Mouse (Mus musculus) E14TG2a.4 (cell line): ENCODE results near the gene Ndufa11.
A peak's percentile ranks its signal among the peaks of the same experiment; 100 is the strongest.

ENCODE experiments used
- H3K27me3 ChIP-seq: 2 replicates; pipeline ENCODE4 v1.6.1; 2014; ENCODE audit warnings: low read length, control low read depth; ENCODE audit not compliant: insufficient read depth
- H3K36me3 ChIP-seq: 2 replicates; pipeline ENCODE4 v1.6.1; 2014; ENCODE audit warnings: low read length, control low read depth; ENCODE audit not compliant: insufficient read depth
- H3K4me1 ChIP-seq: replicated peaks from 2 replicates; pipeline ENCODE4 v1.6.1; 2014; ENCODE audit warnings: low read depth, low read length, control low read depth
- H3K4me3 ChIP-seq: replicated peaks from 2 replicates; pipeline ENCODE4 v1.5.1; 2014; ENCODE audit warnings: mild to moderate bottlenecking, low read length
- H3K9me3 ChIP-seq: 2 replicates; pipeline ENCODE4 v1.6.1; 2014; ENCODE audit warnings: low read length, control low read depth
- CTCF ChIP-seq: conservative IDR thresholded peaks from 2 replicates; pipeline ENCODE4 v1.5.1; 2014; ENCODE audit warnings: low read length
- NANOG ChIP-seq: IDR thresholded peaks from 2 replicates; pipeline ENCODE4 v1.6.1; 2014; ENCODE audit warnings: borderline replicate concordance, low read length, mixed read lengths
- POU5F1 ChIP-seq: IDR thresholded peaks from 2 replicates; pipeline ENCODE4 v1.6.1; 2014; ENCODE audit warnings: low read length, borderline replicate concordance

The Ndufa11 gene

DNA sequence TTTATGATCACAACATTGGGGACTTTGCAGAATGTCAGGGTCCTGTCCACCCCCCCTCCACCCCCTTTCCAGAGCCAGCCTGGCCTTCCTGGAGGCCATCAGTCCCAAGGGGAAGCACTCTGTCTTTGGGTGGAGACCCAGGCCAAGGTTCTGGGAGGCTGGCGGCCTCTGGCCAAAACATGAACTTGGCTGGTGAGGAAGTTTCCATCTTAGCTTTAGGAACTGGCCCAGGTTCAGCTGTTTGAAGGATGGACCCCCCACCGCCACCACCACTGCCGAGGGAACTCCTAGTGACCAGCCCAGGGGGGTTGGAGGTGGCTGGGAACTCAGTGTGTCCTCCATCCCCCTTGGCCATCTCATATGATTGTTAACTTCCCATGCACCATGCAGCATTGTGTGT is 43.5 kb downstream of the Ndufa11 start:
- Histone ChIP-seq H3K36me3 (peaks cover 4% of the 10 kb centered on the region; the same call in 1 of the 2 replicates), H3K27me3 (peaks cover 12% of the 10 kb centered on the region), H3K4me1 (peaks cover 57% of the 10 kb centered on the region), H3K9me3 (no peaks in the 10 kb centered on the region), H3K4me3 (no peak overlapping the region)
- TF ChIP-seq CTCF (no peak), POU5F1 (no peak), NANOG (no peak)

DNA sequence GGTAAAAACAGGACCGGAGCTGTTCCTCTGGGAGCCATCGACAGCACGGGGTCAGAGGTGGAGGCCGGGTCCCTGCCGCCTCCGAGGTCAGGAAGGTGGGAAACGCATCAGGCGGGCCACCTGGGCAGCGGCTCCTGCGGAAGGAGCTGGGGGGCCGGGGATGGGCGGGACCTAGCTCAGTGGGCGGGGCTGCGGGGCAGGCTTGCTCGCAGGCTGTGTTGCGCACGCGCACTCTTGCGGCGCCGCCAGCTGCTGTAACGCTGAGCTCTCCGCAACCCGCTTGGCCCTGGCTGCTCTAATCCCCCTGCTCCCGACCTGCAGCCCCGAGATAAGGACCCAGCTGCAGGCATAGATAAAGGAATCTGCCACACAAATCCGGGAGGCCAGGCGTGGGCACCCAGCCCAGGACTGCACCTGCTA is 44.4 kb downstream of the Ndufa11 start:
- Histone ChIP-seq H3K36me3 (peaks cover 13% of the 10 kb centered on the region), H3K4me1 (peaks cover 57% of the 10 kb centered on the region), H3K27me3 (peaks cover 4% of the 10 kb centered on the region), H3K4me3 (peak overlapping the region; percentile 75), H3K9me3 (no peaks in the 10 kb centered on the region)
- TF ChIP-seq POU5F1 (no peak), CTCF (no peak), NANOG (no peak)

DNA sequence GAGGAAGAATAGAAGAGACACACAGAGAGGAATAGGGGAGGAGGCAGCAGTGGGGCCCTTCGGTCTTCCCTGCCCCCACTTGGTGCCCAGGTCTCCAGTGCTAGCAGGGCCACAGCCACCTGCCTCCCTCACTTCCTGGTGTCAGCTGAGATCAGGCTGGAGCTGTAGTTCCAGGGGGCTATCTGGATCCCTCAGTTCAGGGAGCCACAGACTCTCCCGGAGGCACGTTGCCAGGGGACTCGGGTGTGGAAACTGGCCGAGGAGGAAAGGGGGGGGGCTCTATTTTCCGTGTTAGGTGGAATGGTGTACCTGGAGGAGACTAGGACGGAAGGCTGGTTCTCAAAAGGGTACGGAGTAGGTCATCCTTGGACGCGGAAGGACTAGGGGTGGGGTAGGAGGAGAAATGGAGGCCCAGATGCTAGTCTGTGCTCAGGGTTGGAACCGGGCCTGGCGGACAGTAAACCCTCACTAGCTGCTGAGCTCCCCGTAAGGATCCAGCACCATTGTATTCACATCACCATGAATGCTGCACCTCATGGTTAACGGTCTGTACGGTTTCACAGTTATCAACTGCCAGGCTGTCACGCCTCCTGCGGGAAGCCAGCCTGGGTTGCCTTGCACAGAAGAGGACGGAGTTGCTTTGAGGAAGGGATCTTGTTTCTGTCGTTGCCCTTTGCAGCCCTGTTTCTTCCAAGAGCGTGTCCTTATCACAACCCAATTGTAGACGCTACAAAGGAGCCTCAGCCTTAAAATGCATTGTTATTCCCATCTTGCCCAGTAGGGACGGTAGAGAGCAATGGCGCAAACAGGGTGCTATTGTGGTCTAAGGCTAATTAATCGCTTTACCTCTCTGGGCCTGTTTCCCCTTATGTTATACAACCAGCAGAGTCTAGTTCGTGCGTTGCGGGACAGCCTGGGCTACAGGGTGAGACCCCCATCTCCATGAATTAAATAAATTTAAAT is 45.5 kb downstream of the Ndufa11 start:
- Histone ChIP-seq H3K4me1 (peaks cover 61% of the 10 kb centered on the region), H3K27me3 (peaks cover 2% of the 10 kb centered on the region; the same call in 1 of the 2 replicates), H3K4me3 (peak overlapping the region; percentile 75), H3K9me3 (no peaks in the 10 kb centered on the region), H3K36me3 (peaks cover 22% of the 10 kb centered on the region)
- peak; percentile 100 for TF ChIP-seq CTCF
- TF ChIP-seq NANOG: no peak

DNA sequence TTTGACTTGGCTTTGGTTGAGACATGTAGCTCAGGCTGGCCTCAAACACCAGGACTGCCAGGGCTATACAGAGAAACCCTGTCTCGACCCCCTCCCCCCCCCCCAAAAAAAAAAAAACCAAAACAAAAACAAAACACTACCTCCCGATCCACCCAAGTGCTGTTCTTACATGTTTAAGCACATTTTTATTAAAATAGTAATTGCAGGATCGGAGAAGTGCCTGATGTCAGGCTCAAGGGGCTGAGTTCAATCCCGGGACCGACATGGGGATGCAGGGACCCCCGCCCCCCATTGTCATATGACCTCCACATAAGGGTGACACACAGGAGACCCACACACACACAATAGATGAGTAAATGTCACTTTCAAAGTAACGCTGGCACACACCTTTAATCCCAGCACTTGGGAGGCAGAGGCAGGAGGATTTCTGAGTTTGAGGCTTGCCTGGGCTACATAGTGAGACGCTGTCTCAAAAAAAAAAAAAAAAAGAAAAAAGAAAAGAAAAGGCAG is 46.2 kb downstream of the Ndufa11 start:
- Histone ChIP-seq H3K27me3 (peaks cover 2% of the 10 kb centered on the region; the same call in 1 of the 2 replicates), H3K36me3 (peaks cover 29% of the 10 kb centered on the region), H3K4me1 (peaks cover 64% of the 10 kb centered on the region), H3K9me3 (no peaks in the 10 kb centered on the region), H3K4me3 (peak overlapping the region; percentile 92)
- TF ChIP-seq POU5F1: no peak
- no peak for TF ChIP-seq CTCF
- TF ChIP-seq NANOG: no peak

DNA sequence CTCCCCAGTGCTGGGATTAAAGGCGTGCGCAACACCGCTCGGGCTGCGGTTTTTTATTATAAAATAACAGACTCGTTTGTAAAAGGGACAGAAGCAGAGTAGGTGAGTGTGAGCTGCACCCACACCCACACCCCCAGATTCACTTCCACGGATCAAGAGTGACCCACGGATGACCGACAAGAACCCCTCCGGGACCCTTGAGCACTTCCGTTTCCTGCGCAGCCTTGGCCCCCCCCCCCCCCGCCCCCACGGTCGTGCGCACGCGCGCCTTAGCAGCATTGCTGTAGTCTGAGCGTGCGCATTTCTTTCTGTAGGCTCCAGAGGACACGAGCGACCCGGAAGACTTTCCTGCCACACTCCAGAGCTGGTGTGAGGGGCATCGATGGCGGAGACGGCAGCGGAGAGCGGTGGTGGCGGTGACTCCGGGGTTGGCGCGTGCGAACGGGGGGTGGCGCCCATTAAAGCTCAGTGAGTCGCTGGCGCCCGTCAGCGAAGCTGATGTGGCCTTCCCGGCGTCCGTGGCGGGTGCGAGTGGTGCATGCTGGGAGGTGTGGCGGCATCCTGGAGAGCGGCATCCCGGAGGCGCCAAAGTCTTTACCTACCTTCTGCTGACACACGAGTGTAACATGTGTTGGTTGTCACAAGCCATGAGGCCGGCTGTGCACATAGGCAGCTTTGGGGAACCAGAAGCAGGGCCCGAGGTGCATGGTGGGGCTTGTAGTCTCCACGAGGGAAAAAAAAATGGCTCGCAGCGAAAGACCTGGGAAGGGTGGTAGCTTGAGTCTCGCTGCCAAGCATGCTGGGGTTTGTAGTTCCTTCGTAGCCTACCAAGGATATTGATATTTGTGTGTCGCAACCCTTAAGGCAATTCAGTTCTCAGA is 47.1 kb downstream of the Ndufa11 start, which contains the start of gene Dus3l:
Gene Dus3l, plus strand, starts transcription at position 284 of the 881 bp plus-strand sequence.
- Histone ChIP-seq H3K9me3 (no peaks in the 10 kb centered on the region), H3K36me3 (peaks cover 39% of the 10 kb centered on the region), H3K4me1 (peaks cover 68% of the 10 kb centered on the region), H3K27me3 (peaks cover under 1% of the 10 kb centered on the region; the same call in 1 of the 2 replicates), H3K4me3 (peak within 1 kb of the TSS; percentile 92)
- TF ChIP-seq CTCF (no peak), NANOG (no peak), POU5F1 (no peak)

DNA sequence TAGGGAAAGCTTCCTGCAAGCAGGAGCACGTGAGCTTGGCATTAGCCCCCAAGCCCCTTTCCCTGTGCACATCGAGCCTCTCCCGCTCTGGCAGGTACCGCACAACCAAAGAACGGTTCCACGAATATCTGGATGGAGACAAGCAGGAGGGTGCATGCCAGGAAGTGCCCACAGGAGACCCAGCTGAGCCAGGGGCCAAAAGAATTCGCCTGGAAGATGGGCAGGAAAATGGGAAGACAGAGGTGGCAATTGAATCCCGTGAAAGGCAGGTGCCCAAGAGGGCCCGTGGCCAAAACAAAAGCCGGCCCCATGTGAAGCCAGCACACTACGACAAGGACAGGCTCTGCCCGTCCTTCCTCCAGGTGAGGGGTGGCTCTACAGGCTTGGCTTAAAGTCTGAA is 47.9 kb downstream of the Ndufa11 start:
- peak overlapping the region; percentile 92 for H3K4me3 ChIP-seq
- TF ChIP-seq CTCF: no peak
- TF ChIP-seq NANOG: no peak
- TF ChIP-seq POU5F1: no peak
- peaks cover 68% of the 10 kb centered on the region for H3K4me1 ChIP-seq
- H3K9me3 ChIP-seq: no peaks in the 10 kb centered on the region
- no peaks in the 10 kb centered on the region for H3K27me3 ChIP-seq
- H3K36me3 ChIP-seq: peaks cover 46% of the 10 kb centered on the region

DNA sequence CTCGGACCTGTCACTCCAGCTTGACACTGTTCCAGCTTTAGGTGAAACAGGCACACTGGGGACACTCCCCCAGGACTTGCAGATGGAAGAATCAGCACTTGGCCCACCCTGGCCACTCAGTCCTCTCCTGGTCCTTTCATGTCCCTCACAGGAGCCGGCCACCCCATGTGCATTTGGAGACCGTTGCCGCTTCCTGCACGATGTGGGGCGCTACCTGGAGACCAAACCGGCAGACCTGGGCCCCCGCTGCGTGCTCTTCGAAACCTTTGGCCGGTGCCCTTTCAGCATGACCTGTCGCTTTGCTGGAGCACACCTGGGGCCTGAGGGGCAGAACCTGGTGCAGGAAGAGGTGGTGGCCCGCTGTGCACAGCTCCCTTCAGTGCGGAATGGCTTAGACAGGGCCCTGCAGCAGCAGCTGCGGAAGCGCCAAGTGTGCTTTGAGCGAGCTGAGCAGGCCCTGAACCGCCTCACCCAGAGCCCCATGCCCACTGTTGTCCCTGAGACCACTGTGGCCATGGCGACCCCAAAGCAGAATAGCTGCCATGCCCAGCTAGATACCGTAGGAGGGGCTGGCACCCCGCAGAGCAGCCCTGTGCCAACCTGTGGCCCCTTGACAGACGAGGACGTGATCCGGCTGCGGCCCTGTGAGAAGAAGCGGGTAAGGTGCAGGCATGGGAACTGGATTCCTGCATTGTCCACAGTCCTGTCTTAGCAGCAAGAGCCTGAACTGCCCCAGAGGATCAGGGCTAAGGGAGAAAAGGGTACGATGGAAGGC is 49.3 kb downstream of the Ndufa11 start:
- no peaks in the 10 kb centered on the region for H3K27me3 ChIP-seq

More for the DNA sequence above, 49.3 kb downstream of the Ndufa11 start:
- Histone ChIP-seq H3K4me1 (peaks cover 67% of the 10 kb centered on the region), H3K36me3 (peaks cover 49% of the 10 kb centered on the region), H3K9me3 (no peaks in the 10 kb centered on the region), H3K4me3 (peak overlapping the region; percentile 54)
- TF ChIP-seq POU5F1 (no peak), NANOG (no peak), CTCF (no peak)
